Mouse (Mus musculus): ENCODE results near the gene Ralgps1. TPM values are rescaled to one million over a fixed set of nuclear protein-coding genes. Genes with fewer than 3 reads are reported as not detected.

The Ralgps1 gene
- polyA plus RNA-seq, 1 experiment = 66.0 TPM

GRCm38 (mm10) chr2:33364656-33365055 lies 6.6 kb downstream of the Ralgps1 start:
- Histone ChIP-seq H3K4me1 (ENCODE audit: control insufficient read depth, insufficient read depth, low read length) (peaks cover 22% of the 10 kb centered on the region), H3K4me3 (ENCODE audit: insufficient read depth, low read length) (no peak overlapping the region), H3K27ac (ENCODE audit: insufficient read depth, low read length) (no peak overlapping the region)
- TF ChIP-seq CTCF (IDR thresholded peaks at IDR 0.05; ENCODE audit: extremely low read depth, insufficient read depth, low read length) = no peak
- TF ChIP-seq POLR2A (IDR thresholded peaks at IDR 0.05; ENCODE audit: extremely low read depth, insufficient read depth, low read length) = no peak

- Histone ChIP-seq H3K27ac (ENCODE audit: insufficient read depth, low read length) (no peak overlapping the region), H3K4me1 (ENCODE audit: control insufficient read depth, insufficient read depth, low read length) (peaks cover 20% of the 10 kb centered on the region), H3K4me3 (ENCODE audit: insufficient read depth, low read length) (no peak overlapping the region)
- TF ChIP-seq CTCF (IDR thresholded peaks at IDR 0.05; ENCODE audit: extremely low read depth, insufficient read depth, low read length) (no peak), POLR2A (IDR thresholded peaks at IDR 0.05; ENCODE audit: extremely low read depth, insufficient read depth, low read length) (no peak)
Observed at GRCm38 (mm10) chr2:33363890-33364289, 7.4 kb downstream of the Ralgps1 start.

GRCm38 (mm10) chr2:33361139-33361716 lies 10.1 kb downstream of the Ralgps1 start:
- TF ChIP-seq POLR2A (IDR thresholded peaks at IDR 0.05; ENCODE audit: extremely low read depth, insufficient read depth, low read length) = no peak
- TF ChIP-seq CTCF (IDR thresholded peaks at IDR 0.05; ENCODE audit: extremely low read depth, insufficient read depth, low read length) = no peak

DNA sequence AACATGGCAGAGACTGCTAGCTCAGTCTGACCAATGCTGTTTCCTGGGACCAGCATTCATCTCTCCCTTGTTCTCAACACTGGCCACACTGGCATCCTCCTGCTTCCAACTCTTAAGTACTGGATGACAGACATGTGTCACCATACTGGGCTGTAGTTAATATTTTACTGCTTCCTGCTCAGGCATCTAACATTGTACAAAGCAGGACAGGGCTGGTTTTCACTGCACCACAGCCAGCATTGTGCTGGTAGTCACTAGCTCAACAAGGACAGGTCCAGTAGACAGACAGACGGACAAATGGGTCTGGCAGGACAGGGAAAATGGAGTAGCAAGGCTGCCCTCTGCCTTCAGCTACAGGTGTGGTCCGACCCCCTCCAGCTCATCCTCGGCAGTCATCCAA lies 10.7 kb downstream of the Ralgps1 start:
- H3K4me3 ChIP-seq (ENCODE audit: insufficient read depth, low read length) = no peak overlapping the region
- no peak for TF ChIP-seq POLR2A (IDR thresholded peaks at IDR 0.05; ENCODE audit: extremely low read depth, insufficient read depth, low read length)
- H3K27ac ChIP-seq (ENCODE audit: insufficient read depth, low read length) = no peak overlapping the region

More at GRCm38 (mm10) chr2:33361139-33361716, 10.1 kb downstream of the Ralgps1 start:
- H3K27ac ChIP-seq (ENCODE audit: insufficient read depth, low read length) = no peak overlapping the region
- no peak overlapping the region for H3K4me3 ChIP-seq (ENCODE audit: insufficient read depth, low read length)
- H3K4me1 ChIP-seq (ENCODE audit: control insufficient read depth, insufficient read depth, low read length) = peaks cover 13% of the 10 kb centered on the region

DNA sequence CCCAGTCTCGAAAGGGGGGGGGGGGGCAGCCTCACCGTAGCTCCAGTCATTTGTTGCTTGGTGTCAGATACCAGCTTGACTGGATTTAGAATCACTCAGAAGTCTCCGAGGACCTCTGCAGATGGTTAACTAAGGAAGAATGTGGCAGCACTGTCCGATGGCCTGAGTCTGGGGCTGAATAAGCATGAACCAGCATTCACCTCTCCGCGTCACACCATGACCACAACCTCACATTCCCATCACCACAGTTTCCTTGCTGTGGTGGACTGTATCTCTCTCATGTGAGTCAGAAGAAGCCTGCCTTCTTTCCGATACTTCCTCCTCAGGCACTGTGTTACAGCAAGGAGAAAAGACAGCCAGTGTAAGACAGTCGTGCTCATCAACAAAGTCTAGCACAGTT lies 12.1 kb downstream of the Ralgps1 start:
- H3K4me3 ChIP-seq (ENCODE audit: insufficient read depth, low read length) = no peak overlapping the region
- no peak overlapping the region for H3K27ac ChIP-seq (ENCODE audit: insufficient read depth, low read length)
- TF ChIP-seq CTCF (IDR thresholded peaks at IDR 0.05; ENCODE audit: extremely low read depth, insufficient read depth, low read length) (no peak), POLR2A (IDR thresholded peaks at IDR 0.05; ENCODE audit: extremely low read depth, insufficient read depth, low read length) (no peak)
- H3K4me1 ChIP-seq (ENCODE audit: control insufficient read depth, insufficient read depth, low read length) = peaks cover 7% of the 10 kb centered on the region

More for the DNA sequence above, 10.7 kb downstream of the Ralgps1 start:
- peaks cover 10% of the 10 kb centered on the region for H3K4me1 ChIP-seq (ENCODE audit: control insufficient read depth, insufficient read depth, low read length)

DNA sequence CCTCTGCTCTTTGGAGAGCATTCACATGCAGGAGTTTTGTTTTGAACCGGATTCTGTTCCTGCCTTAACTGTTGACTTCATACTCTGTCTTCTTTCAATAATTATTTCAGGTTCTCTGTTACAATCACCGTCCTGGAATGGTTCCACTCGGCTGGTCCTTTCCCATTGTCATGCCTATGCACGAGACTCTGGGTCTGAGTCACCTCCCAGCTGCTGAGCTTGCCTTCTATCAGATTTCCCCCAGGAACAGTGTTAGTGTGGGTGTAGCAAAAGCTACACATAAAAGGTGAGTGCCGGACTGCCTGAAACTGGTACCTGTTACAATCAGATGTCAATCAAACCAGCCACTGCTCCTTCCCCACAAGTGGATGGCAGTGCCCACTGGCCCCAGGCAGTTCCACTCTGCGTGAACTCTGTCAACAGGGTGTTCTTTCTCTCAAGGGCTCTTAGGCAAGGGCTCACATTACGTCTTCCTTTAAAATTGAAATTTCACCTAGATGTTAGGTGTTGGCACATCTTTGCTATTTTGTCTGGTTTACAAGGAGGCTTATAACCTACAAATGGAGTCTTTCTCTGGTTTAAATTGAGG lies 13.9 kb downstream of the Ralgps1 start:
- Histone ChIP-seq H3K4me3 (ENCODE audit: insufficient read depth, low read length) (no peak overlapping the region), H3K27ac (ENCODE audit: insufficient read depth, low read length) (no peak overlapping the region), H3K4me1 (ENCODE audit: control insufficient read depth, insufficient read depth, low read length) (peaks cover 17% of the 10 kb centered on the region)
- no peak for TF ChIP-seq POLR2A (IDR thresholded peaks at IDR 0.05; ENCODE audit: extremely low read depth, insufficient read depth, low read length)

DNA sequence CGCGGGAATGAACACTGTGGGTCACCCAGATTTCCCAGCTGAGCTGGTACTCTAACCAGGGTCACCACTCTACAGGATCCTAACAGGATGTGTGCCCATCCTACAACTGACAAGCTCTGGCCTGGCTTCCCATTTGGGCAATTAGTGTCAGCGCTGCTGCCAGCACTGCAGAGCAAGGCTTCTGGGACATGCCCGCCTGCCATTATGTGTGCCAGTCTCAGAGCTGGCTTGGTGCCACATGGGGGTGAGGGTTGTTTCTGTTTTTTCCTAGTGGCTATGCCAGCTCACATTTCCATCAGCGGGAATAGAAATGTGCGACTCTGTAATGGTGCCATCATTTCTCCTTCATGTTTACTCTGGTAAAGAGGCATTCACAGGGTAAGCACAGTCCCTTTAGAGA lies 15.7 kb downstream of the Ralgps1 start:
- peak overlapping the region; percentile 48; the same call in 1 of the 2 replicates for H3K27ac ChIP-seq (ENCODE audit: insufficient read depth, low read length)
- TF ChIP-seq POLR2A (IDR thresholded peaks at IDR 0.05; ENCODE audit: extremely low read depth, insufficient read depth, low read length) (no peak), CTCF (IDR thresholded peaks at IDR 0.05; ENCODE audit: extremely low read depth, insufficient read depth, low read length) (no peak)

GRCm38 (mm10) chr2:33353432-33353831 lies 17.9 kb downstream of the Ralgps1 start:
- TF ChIP-seq POLR2A (IDR thresholded peaks at IDR 0.05; ENCODE audit: extremely low read depth, insufficient read depth, low read length) (no peak), CTCF (IDR thresholded peaks at IDR 0.05; ENCODE audit: extremely low read depth, insufficient read depth, low read length) (no peak)
- Histone ChIP-seq H3K27ac (ENCODE audit: insufficient read depth, low read length) (no peak overlapping the region; the same call in 1 of the 2 replicates), H3K4me3 (ENCODE audit: insufficient read depth, low read length) (no peak overlapping the region), H3K4me1 (ENCODE audit: control insufficient read depth, insufficient read depth, low read length) (peaks cover 14% of the 10 kb centered on the region)

More for the DNA sequence above, 15.7 kb downstream of the Ralgps1 start:
- no peak overlapping the region for H3K4me3 ChIP-seq (ENCODE audit: insufficient read depth, low read length)
- peaks cover 15% of the 10 kb centered on the region for H3K4me1 ChIP-seq (ENCODE audit: control insufficient read depth, insufficient read depth, low read length)

- Histone ChIP-seq H3K4me1 (ENCODE audit: control insufficient read depth, insufficient read depth, low read length) (peaks cover 16% of the 10 kb centered on the region), H3K4me3 (ENCODE audit: insufficient read depth, low read length) (no peak overlapping the region)
- TF ChIP-seq CTCF (IDR thresholded peaks at IDR 0.05; ENCODE audit: extremely low read depth, insufficient read depth, low read length) = no peak
- no peak for TF ChIP-seq POLR2A (IDR thresholded peaks at IDR 0.05; ENCODE audit: extremely low read depth, insufficient read depth, low read length)
Observed at GRCm38 (mm10) chr2:33351449-33351848, 19.8 kb downstream of the Ralgps1 start.

DNA sequence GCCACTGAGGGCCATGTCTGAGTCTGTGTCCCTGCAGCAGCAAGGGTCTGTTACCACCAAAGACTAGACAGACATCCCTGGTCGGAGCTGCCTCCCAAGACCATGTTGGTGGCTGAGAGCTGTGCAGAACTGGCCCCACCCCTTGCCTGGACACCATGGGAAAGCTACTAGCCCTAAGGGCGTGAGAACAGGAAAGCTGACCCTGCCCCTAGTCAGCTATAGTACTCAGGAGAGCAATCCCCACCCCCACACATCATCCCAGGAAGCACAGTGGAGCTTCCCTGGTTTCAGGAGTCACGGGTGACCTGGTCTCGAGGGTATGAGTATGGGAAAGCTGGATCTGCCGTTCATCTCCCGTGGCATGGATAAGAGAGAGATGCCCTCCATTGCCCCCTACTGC lies 20.4 kb downstream of the Ralgps1 start:
- Histone ChIP-seq H3K27ac (ENCODE audit: insufficient read depth, low read length) (no peak overlapping the region), H3K4me1 (ENCODE audit: control insufficient read depth, insufficient read depth, low read length) (peaks cover 20% of the 10 kb centered on the region), H3K4me3 (ENCODE audit: insufficient read depth, low read length) (no peak overlapping the region)
- TF ChIP-seq CTCF (IDR thresholded peaks at IDR 0.05; ENCODE audit: extremely low read depth, insufficient read depth, low read length) (no peak), POLR2A (IDR thresholded peaks at IDR 0.05; ENCODE audit: extremely low read depth, insufficient read depth, low read length) (no peak)

More at GRCm38 (mm10) chr2:33351449-33351848, 19.8 kb downstream of the Ralgps1 start:
- no peak overlapping the region for H3K27ac ChIP-seq (ENCODE audit: insufficient read depth, low read length)
